ENCODE assay signal across 8 mouse cellular contexts in the genomic region with DNA sequence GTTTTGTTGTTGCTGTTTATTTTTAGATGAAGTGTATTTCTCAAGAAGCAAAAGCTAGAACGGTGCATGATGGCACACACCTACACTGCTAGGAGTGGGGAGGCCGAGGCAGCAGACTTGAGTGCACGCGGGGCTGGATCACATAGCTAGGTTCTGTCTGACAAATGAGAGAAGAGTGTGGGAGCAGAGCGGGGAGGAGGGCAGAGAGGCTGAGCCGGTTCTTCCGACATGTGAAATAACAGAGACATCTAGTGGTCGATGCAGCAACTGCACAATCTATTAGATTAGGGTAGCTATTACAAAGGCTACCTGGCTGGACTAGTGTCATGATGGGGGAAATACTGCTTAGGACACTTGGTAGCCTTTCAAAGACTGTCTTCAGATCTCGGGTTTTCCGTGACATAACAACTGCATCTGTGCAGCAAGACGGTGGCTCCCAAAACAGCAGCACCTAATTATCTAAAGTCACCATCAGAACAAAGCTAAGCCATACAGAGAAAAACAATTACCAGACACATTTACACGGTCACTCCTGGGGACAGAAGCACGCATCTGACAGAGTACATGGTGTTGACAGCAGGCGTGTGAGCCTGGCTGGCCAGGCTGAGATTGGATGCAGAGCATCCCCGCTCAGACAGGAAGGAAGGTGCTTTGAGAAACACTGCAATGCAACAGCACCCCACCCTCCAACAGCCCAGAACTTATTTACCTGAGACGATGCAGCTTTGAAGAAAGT. TPM values are rescaled to one million over a fixed set of nuclear protein-coding genes. Genes with fewer than 3 reads are reported as not detected.
A peak's percentile ranks its signal among the peaks of the same experiment; 100 is the strongest.
DNase-seq lines count a peak whose midpoint lies in the region.

No protein-coding gene starts in this region.

- DNase-seq in NIH3T3 (ENCODE audit: low read depth), result peak; percentile 83
- peak; percentile 77 for DNase-seq in cerebellum, adult 9-10 months
- peak; percentile 66 for DNase-seq in forelimb bud, embryonic 11.5 days (ENCODE audit: low read depth, low spot score)
- DNase-seq in heart, postnatal 4 days, result peak; percentile 76
- DNase-seq in layer of hippocampus, adult 11-12 months (ENCODE audit: low spot score), result peak; percentile 80
- DNase-seq in lung, adult 18-20 months, result peak; percentile 18 to 60
- DNase-seq in ovary, postnatal 14 days (ENCODE audit: low spot score), result peak; percentile 55
- peak; percentile 23 to 31 for DNase-seq in thymus, postnatal 36 days

RNA-seq across cellular contexts. Expression of gene Ltn1, which starts 38.4 kb away (rescaled TPM):
- 10 to 100 TPM; 29.6 to 29.9 TPM for total RNA-seq in heart, postnatal 4 days (2021)

RNA-seq across cellular contexts. Expression of gene N6amt1, which starts 40.0 kb away (rescaled TPM):
- 10 to 100 TPM; 29.1 to 31.5 TPM for total RNA-seq in heart, postnatal 4 days (2021)

RNA-seq across cellular contexts. Expression of gene Rwdd2b, which starts 46.4 kb away (rescaled TPM):
- total RNA-seq in heart, postnatal 4 days (2021), result 1 to 10 TPM; 6.9 to 7.6 TPM

Comparison
In these comparisons a context has a peak if more than half of its experiments do, and no peak if none do; other contexts are left out.
1. Peak in every context shown above with its lines: DNase-seq.
2. DNase-seq: peak in every context shown above with its lines; median percentile 83 in NIH3T3; 80 in layer of hippocampus, adult 11-12 months; 77 in cerebellum, adult 9-10 months; 76 in heart, postnatal 4 days; 66 in forelimb bud, embryonic 11.5 days; 55 in ovary, postnatal 14 days; 39 in lung, adult 18-20 months; 27 in thymus, postnatal 36 days.